Mouse (Mus musculus) bone marrow macrophage, adult 2 months (primary cell): ENCODE data around the gene Phactr1.

ENCODE experiments used
- CTCF ChIP-seq: IDR thresholded peaks from 2 replicates; pipeline ENCODE4 v1.5.1; 2012; ENCODE audit warnings: low read depth, mild to moderate bottlenecking, low read length, moderate library complexity
- POLR2A ChIP-seq: IDR thresholded peaks from 2 replicates; pipeline ENCODE4 v1.6.1; 2012; ENCODE audit warnings: mild to moderate bottlenecking, low read depth, low read length, borderline replicate concordance

DNA sequence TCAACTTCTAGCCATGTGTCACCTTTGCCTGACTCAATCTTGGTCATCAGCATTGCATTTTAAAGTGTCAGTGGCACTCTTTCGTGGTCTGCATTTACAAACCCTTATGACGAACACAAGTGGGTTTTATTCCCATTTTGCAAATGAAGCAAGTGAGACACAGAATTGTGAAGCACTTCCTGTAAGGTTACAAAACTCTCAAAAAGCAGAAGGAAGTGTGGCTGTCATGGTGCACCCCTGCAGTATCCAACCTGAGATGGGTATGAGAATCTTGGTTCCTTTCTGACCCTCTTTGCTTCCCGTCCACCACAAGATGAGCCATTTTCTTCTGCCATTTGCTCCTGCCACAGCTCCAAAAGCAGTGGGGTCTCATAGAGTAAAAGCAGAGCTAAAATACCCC is 295.7 kb downstream of the Phactr1 start:
- TF ChIP-seq CTCF (no peak), POLR2A (no peak)
